Mouse (Mus musculus) intestine, embryonic 16.5 days (tissue): ENCODE results near the gene Ptpn6. TPM values are rescaled to one million over a fixed set of nuclear protein-coding genes. Genes with fewer than 3 reads are reported as not detected.
A peak's percentile ranks its signal among the peaks of the same experiment; 100 is the strongest.
"Not testable (repeated sequence)": the region's sequence is repeated elsewhere in the genome, so short reads cannot be mapped to it uniquely, and the experiment has no call there.

ENCODE experiments used
- ATAC-seq: fragments of 200-750 bp; cut with Nextera tagmentation; 2 replicates; pipeline ENCODE4 v1.8.0; 2017; ENCODE audit warnings: moderate TSS enrichment, moderate library complexity
- H3K27ac ChIP-seq: fragments of 300-500 bp; sonication (generic); 2 replicates; pipeline ENCODE4 v1.5.1; 2014; ENCODE audit warnings: mild to moderate bottlenecking, low read length
- H3K27me3 ChIP-seq: fragments of 300-500 bp; sonication (generic); replicated peaks from 2 replicates; pipeline ENCODE4 v1.6.1; 2014; ENCODE audit warnings: low read length, control low read depth, mixed read lengths; ENCODE audit not compliant: control insufficient read depth, insufficient read depth
- H3K36me3 ChIP-seq: fragments of 300-500 bp; sonication (generic); 2 replicates; pipeline ENCODE4 v1.6.1; 2014; ENCODE audit warnings: low read length, control low read depth; ENCODE audit not compliant: control insufficient read depth, insufficient read depth
- H3K4me1 ChIP-seq: fragments of 300-500 bp; sonication (generic); 2 replicates; pipeline ENCODE4 v1.6.1; 2014; ENCODE audit warnings: low read length, control low read depth, mixed read lengths; ENCODE audit not compliant: control insufficient read depth, insufficient read depth
- H3K4me2 ChIP-seq: fragments of 300-500 bp; sonication (generic); 2 replicates; pipeline ENCODE4 v1.6.1; 2014; ENCODE audit warnings: low read depth, low read length, control low read depth
- H3K4me3 ChIP-seq: fragments of 300-500 bp; sonication (generic); 2 replicates; pipeline ENCODE4 v1.5.1; 2014; ENCODE audit warnings: mild to moderate bottlenecking, low read length
- H3K9ac ChIP-seq: fragments of 300-500 bp; sonication (generic); 2 replicates; pipeline ENCODE4 v1.6.1; 2014; ENCODE audit warnings: low read depth, low read length
- H3K9me3 ChIP-seq: fragments of 300-500 bp; sonication (generic); 2 replicates; pipeline ENCODE4 v1.6.1; 2016; ENCODE audit warnings: low read length, control low read depth; ENCODE audit not compliant: control insufficient read depth
- WGBS: fragments of 180-500 bp; shearing (Covaris S2); extraction: QIAGEN DNeasy Blood & Tissue Kit; methylation state at CpG from one replicate; pipeline ENCODE4 v1.1.7; 2014; 5-methylcytosine and 5-hydroxymethylcytosine counted together
- polyA plus RNA-seq: library from polyadenylated mRNA; unstranded; fragments of >200 nt; fragmentation: Nextera tagmentation; extraction: Ambion mirVana; gene quantifications from 2 replicates; pipeline ENCODE4 v1.2.1, GENCODE M21; 2015

The Ptpn6 gene
- polyA plus RNA-seq, 1 experiment from 2014 or later, result 20.4 TPM

GRCm38 (mm10) chr6:124683591-124684417, 54.7 kb downstream of the Ptpn6 start:
- no peak overlapping the region for H3K9ac ChIP-seq
- H3K9me3 ChIP-seq, result no peaks in the 10 kb centered on the region
- peaks cover 29% of the 10 kb centered on the region for H3K4me1 ChIP-seq
- peak overlapping the region; percentile 72 for H3K27ac ChIP-seq
- H3K4me2 ChIP-seq, result 0 out of 2 replicates have a peak overlapping the region, but pooled peaks have one; percentile 0
- 72% methylated on average over 14 of the region's 14 CpGs for WGBS
- H3K36me3 ChIP-seq, result no peaks in the 10 kb centered on the region
- peak; percentile 76 for ATAC-seq
- H3K27me3 ChIP-seq, result no peaks in the 10 kb centered on the region
- no peak overlapping the region for H3K4me3 ChIP-seq

GRCm38 (mm10) chr6:124682291-124682690, 56.2 kb downstream of the Ptpn6 start:
- ATAC-seq, H3K9me3 ChIP-seq, H3K27me3 ChIP-seq, H3K4me2 ChIP-seq, H3K4me3 ChIP-seq, H3K36me3 ChIP-seq, H3K9ac ChIP-seq: not testable (repeated sequence)
- WGBS, result 72% methylated on average over 6 of the region's 6 CpGs
- H3K4me1 ChIP-seq, result peaks cover 26% of the 10 kb centered on the region
- 0 out of 2 replicates have a peak overlapping the region, but pooled peaks have one; percentile 72 for H3K27ac ChIP-seq

GRCm38 (mm10) chr6:124679486-124679885, 59.0 kb downstream of the Ptpn6 start:
- H3K4me3 ChIP-seq, result no peak overlapping the region
- H3K36me3 ChIP-seq, result no peaks in the 10 kb centered on the region
- ATAC-seq, result peak; percentile 5
- 0 out of 2 replicates have a peak overlapping the region, but pooled peaks have one; percentile 2 for H3K4me2 ChIP-seq
- H3K4me1 ChIP-seq, result peaks cover 28% of the 10 kb centered on the region
- 79% methylated on average over 3 of the region's 3 CpGs for WGBS
- H3K9me3 ChIP-seq, result no peaks in the 10 kb centered on the region
- no peak overlapping the region for H3K9ac ChIP-seq
- no peaks in the 10 kb centered on the region for H3K27me3 ChIP-seq
- H3K27ac ChIP-seq, result peak overlapping the region; percentile 72

GRCm38 (mm10) chr6:124678769-124679168, 59.7 kb downstream of the Ptpn6 start:
- Histone ChIP-seq H3K4me1 (peaks cover 25% of the 10 kb centered on the region), H3K4me3 (no peak overlapping the region), H3K36me3 (no peaks in the 10 kb centered on the region; the same call in 1 of the 2 replicates), H3K27ac (peak overlapping the region; percentile 72), H3K27me3 (no peaks in the 10 kb centered on the region), H3K9me3 (no peaks in the 10 kb centered on the region), H3K9ac (no peak overlapping the region), H3K4me2 (no peak overlapping the region)
- ATAC-seq, result peak; percentile 88
- 65% methylated on average over 7 of the region's 7 CpGs for whole genome bisulfite sequencing

GRCm38 (mm10) chr6:124676171-124676570, 62.3 kb downstream of the Ptpn6 start:
- no peaks in the 10 kb centered on the region for H3K9me3 ChIP-seq
- no peak overlapping the region for H3K4me3 ChIP-seq
- H3K4me1 ChIP-seq, result peaks cover 13% of the 10 kb centered on the region
- H3K36me3 ChIP-seq, result no peaks in the 10 kb centered on the region; the same call in 1 of the 2 replicates
- ATAC-seq, result no peak
- no peaks in the 10 kb centered on the region for H3K27me3 ChIP-seq
- H3K4me2 ChIP-seq, result no peak overlapping the region
- H3K27ac ChIP-seq, result no peak overlapping the region
- 76% methylated on average over 6 of the region's 6 CpGs for WGBS
- no peak overlapping the region for H3K9ac ChIP-seq

GRCm38 (mm10) chr6:124674591-124674990, 63.9 kb downstream of the Ptpn6 start:
- WGBS, result 96% methylated on average over 7 of the region's 7 CpGs
- no peak for ATAC-seq
- no peaks in the 10 kb centered on the region for H3K9me3 ChIP-seq
- H3K4me2 ChIP-seq, result no peak overlapping the region
- no peaks in the 10 kb centered on the region; the same call in 1 of the 2 replicates for H3K36me3 ChIP-seq
- no peaks in the 10 kb centered on the region for H3K27me3 ChIP-seq
- no peak overlapping the region for H3K4me3 ChIP-seq
- H3K9ac ChIP-seq, result no peak overlapping the region
- H3K27ac ChIP-seq, result no peak overlapping the region
- H3K4me1 ChIP-seq, result peaks cover 13% of the 10 kb centered on the region

GRCm38 (mm10) chr6:124673619-124674018, 64.9 kb downstream of the Ptpn6 start:
- H3K4me2 ChIP-seq, result no peak overlapping the region
- no peak overlapping the region for H3K4me3 ChIP-seq
- no peak for ATAC-seq
- H3K4me1 ChIP-seq, result peaks cover 12% of the 10 kb centered on the region; the same call in 1 of the 2 replicates
- no peaks in the 10 kb centered on the region for H3K9me3 ChIP-seq
- H3K27me3 ChIP-seq, result no peaks in the 10 kb centered on the region
- no peaks in the 10 kb centered on the region; the same call in 1 of the 2 replicates for H3K36me3 ChIP-seq
- H3K9ac ChIP-seq, result no peak overlapping the region
- 91% methylated on average over 9 of the region's 9 CpGs for WGBS
- no peak overlapping the region for H3K27ac ChIP-seq

GRCm38 (mm10) chr6:124672100-124672499, 66.4 kb downstream of the Ptpn6 start:
- H3K4me3 ChIP-seq, result no peak overlapping the region
- H3K27me3 ChIP-seq, result no peaks in the 10 kb centered on the region
- ATAC-seq, result no peak

More at GRCm38 (mm10) chr6:124672100-124672499, 66.4 kb downstream of the Ptpn6 start:
- WGBS, result 64% methylated on average over 6 of the region's 6 CpGs
- no peaks in the 10 kb centered on the region for H3K9me3 ChIP-seq
- no peaks in the 10 kb centered on the region; the same call in 1 of the 2 replicates for H3K36me3 ChIP-seq
- peaks cover 9% of the 10 kb centered on the region; the same call in 1 of the 2 replicates for H3K4me1 ChIP-seq
- no peak overlapping the region for H3K4me2 ChIP-seq
- no peak overlapping the region for H3K9ac ChIP-seq
- no peak overlapping the region for H3K27ac ChIP-seq
